Mouse (Mus musculus) heart, postnatal 0 days (tissue): ENCODE results near the gene Tmem63c.
A peak's percentile ranks its signal among the peaks of the same experiment; 100 is the strongest.

ENCODE experiments used
- CTCF ChIP-seq: IDR thresholded peaks from 2 replicates; pipeline ENCODE4 v1.5.1; 2016; ENCODE audit warnings: antibody characterized with exemption, control low read depth, low read depth
- EP300 ChIP-seq: IDR thresholded peaks from 2 replicates; pipeline ENCODE4 v1.6.1; 2016; ENCODE audit warnings: antibody characterized with exemption, low read depth

- TF ChIP-seq CTCF (peak; percentile 36; the same call in 1 of the 2 replicates), EP300 (no peak)
These were observed 40.0 kb upstream of the Tmem63c start for GRCm38 (mm10) chr12:86981180-86981579.
